Mouse (Mus musculus): ENCODE measurements around the gene Gdf15. TPM values are rescaled to one million over a fixed set of nuclear protein-coding genes. Genes with fewer than 3 reads are reported as not detected.

The Gdf15 gene
- polyA plus RNA-seq, 1 experiment from 2014 or later, result 0.33 TPM

DNA sequence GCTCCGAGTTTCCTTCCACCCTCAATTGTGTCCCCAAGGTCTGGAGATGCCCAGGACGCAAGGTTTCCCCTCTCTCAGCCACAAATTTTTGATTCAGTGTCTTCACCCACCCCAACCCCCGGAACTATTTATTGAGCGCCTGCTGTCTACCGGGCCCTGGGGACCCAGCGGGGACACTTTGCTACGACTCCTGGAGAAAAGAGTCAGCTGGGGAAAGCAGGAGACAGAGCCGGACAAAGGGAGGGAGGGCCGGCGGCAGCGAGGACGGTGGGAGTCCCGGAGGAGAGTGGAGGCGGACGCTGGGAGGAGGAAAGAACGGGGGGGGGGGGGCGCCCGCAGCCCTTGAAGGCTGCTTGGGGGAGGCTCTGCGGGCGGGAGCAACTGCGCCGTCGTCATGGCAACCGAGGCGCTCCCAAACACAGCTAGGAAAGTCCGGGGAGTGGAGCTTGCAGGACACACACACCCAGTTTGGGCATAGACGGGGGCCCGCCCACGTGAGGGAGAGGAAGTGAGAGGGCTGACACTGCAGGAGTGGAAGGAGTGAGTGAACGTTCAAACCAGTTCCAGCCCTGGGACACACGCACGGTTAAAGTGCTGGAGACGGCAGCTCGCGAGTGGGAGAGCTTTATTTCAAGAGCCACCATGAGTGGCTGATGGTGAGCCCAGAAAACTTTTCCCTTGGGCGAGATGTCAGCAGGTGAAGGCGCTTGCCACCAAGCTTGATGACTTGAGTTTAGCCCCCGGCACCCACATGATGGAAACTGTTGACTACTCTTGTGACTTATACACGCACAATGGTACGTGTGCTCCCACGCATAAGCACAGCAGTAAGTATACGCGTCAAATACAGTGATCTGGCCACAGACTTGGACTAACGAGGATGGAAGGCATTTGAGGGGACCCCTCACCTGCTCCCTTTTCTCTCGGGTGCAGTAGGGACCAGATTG, 22.1 kb downstream of the Gdf15 start:
- WGBS, result under 1% methylated on average over 39 of the region's 45 CpGs
- H3K4me3 ChIP-seq (ENCODE audit: low read depth, low read length), result peak overlapping the region; percentile 75
- peak overlapping the region; percentile 97 for H3K27ac ChIP-seq (replicated peaks)
- ATAC-seq (ENCODE audit: low FRiP score, low TSS enrichment) (peak; percentile 85), DNase-seq (ENCODE audit: low spot score) (peak; percentile 94)
- peak overlapping the region; percentile 94 for H3K4me2 ChIP-seq (replicated peaks; ENCODE audit: low read depth)
- peak overlapping the region; percentile 60 for H3K9ac ChIP-seq (ENCODE audit: low read length)
- no peaks in the 10 kb centered on the region for H3K36me3 ChIP-seq (ENCODE audit: control insufficient read depth, insufficient read depth, low read length)
- no peaks in the 10 kb centered on the region for H3K27me3 ChIP-seq (ENCODE audit: control insufficient read depth, insufficient read depth, low read length)
- TF ChIP-seq CTCF (IDR thresholded peaks at IDR 0.05; ENCODE audit: low read depth), result no peak
- TF ChIP-seq EP300 (optimal IDR thresholded peaks at IDR 0.05), result peak; percentile 10
- no peaks in the 10 kb centered on the region for H3K9me3 ChIP-seq (ENCODE audit: control insufficient read depth, low read length)
- H3K4me1 ChIP-seq (replicated peaks; ENCODE audit: control insufficient read depth, insufficient read depth), result peaks cover 3% of the 10 kb centered on the region

DNA sequence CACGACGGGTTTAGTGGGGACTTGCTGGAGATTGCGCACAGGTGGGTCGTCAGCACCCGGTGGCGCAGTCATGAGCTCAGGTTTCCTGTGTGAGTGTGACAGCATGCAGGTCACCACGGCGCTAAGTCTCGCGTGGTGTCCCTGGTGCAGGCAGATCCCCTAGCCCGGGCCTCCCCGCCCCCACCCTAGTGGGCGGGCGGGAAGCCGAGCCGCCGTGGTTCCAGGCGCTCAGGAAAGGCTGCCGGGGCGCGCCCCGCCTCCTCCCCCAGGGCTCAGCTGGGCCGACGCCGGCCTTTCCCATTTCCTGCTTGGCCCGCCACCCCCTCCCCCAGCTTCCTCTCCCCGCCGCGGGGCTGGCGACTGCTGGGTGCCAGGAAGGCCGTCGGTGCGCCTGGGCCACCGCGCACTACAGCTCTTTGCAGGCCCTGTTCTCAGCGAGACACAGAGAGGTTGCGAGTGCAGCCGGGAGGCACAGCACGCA, 22.8 kb downstream of the Gdf15 start:
- no peaks in the 10 kb centered on the region for H3K9me3 ChIP-seq (ENCODE audit: control insufficient read depth, low read length)
- H3K4me1 ChIP-seq (replicated peaks; ENCODE audit: control insufficient read depth, insufficient read depth), result peaks cover 3% of the 10 kb centered on the region
- H3K4me3 ChIP-seq (ENCODE audit: low read depth, low read length), result peak overlapping the region; percentile 75
- H3K9ac ChIP-seq (ENCODE audit: low read length), result peak overlapping the region; percentile 60
- 1% methylated on average over 32 of the region's 39 CpGs for WGBS
- H3K27me3 ChIP-seq (ENCODE audit: control insufficient read depth, insufficient read depth, low read length), result no peaks in the 10 kb centered on the region
- H3K36me3 ChIP-seq (ENCODE audit: control insufficient read depth, insufficient read depth, low read length), result no peaks in the 10 kb centered on the region
- peak overlapping the region; percentile 97 for H3K27ac ChIP-seq (replicated peaks)
- peak overlapping the region; percentile 94 for H3K4me2 ChIP-seq (replicated peaks; ENCODE audit: low read depth)
- ATAC-seq (ENCODE audit: low FRiP score, low TSS enrichment) (peak; percentile 70), DNase-seq (ENCODE audit: low spot score) (peak; percentile 92)
- TF ChIP-seq EP300 (optimal IDR thresholded peaks at IDR 0.05), result peak; percentile 80
- TF ChIP-seq CTCF (IDR thresholded peaks at IDR 0.05; ENCODE audit: low read depth), result peak; percentile 3; the same call in 1 of the 2 replicates

DNA sequence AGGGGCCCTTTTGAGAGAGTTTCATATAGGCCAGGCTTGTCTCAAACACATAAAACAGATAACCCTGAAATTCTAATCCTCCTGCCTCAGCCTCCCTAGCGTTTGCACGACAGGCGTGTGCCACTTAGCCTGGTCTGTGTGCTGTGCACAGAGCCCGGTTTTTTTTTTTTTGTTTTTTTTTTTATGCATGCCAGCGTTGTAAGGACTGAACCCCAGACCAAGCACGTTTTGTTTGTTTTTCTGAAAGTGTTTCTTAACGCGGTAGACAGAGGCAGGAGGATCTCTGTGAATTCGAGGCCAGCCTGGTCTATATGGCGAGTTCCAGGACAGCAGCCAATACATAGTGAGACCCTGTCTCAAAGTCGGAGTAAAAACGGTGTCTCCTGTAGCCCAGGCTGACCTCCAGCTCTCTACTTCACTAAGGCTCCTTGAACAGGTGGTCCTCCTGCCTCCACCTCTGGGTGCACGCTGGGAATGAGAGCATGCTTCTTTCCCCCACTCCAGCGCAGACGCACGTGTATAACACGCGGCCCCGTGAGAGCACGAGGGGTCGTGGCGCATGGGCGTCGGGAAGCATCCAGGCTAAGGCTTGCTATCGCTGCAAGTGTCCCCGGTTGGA, 23.4 kb downstream of the Gdf15 start, which contains the start of gene Ssbp4:
Gene Ssbp4, minus strand, starts transcription at position 124 of the 619 bp plus-strand sequence.
- Histone ChIP-seq H3K4me1 (replicated peaks; ENCODE audit: control insufficient read depth, insufficient read depth) (peaks cover 3% of the 10 kb centered on the region), H3K36me3 (ENCODE audit: control insufficient read depth, insufficient read depth, low read length) (no peaks in the 10 kb centered on the region), H3K4me3 (ENCODE audit: low read depth, low read length) (peak within 1 kb of the TSS; percentile 75), H3K27me3 (ENCODE audit: control insufficient read depth, insufficient read depth, low read length) (no peaks in the 10 kb centered on the region), H3K4me2 (replicated peaks; ENCODE audit: low read depth) (peak within 1 kb of the TSS; percentile 94), H3K9me3 (ENCODE audit: control insufficient read depth, low read length) (no peaks in the 10 kb centered on the region), H3K27ac (replicated peaks) (peak within 1 kb of the TSS; percentile 97), H3K9ac (ENCODE audit: low read length) (peak within 1 kb of the TSS; percentile 92)
- no peak for DNase-seq (ENCODE audit: low spot score)
- 3% methylated on average over 26 of the region's 26 CpGs for WGBS
- ATAC-seq (ENCODE audit: low FRiP score, low TSS enrichment), result no peak
- TF ChIP-seq CTCF (IDR thresholded peaks at IDR 0.05; ENCODE audit: low read depth) (no peak), EP300 (optimal IDR thresholded peaks at IDR 0.05) (no peak)

DNA sequence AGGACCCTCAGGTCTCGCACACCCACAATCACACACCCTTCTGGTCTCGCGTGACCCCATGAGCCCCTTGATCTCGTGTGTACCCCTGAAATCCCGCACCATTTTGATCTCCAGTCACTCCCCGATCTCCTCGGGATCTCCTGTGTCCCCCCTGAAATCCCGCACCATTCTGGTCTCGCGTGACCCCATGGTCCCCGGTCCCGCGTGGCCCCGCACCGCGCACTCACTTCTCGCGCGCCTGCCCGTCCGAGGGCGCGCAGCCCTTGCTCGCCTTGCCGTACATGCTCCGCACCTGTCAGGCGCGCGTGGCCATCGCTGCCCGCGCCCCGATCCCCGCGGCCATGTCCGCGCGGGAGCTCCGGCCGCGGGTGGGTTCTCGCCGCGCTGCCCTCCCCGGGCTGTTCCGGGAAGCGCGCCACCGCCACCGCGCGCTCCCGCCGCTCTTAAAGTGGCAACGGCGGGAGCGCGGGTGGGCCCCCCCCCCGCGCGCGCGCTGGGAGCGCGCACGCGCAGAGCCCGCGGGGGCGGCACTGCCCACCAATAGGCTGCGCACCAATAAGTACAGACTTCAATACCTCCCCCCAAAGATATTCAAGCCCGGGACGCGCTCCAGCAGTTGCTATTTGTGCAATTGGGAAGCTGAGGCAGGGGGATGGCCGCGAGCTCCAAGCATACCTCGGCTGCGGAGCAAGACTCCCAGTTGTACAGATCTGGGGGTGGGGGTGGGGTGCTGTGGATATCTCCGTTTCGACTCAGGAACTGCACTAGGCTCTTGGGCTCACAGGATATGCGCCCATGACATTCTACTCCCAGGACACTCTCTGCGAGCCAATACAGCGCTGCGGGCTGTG, 24.1 kb downstream of the Gdf15 start:
- Histone ChIP-seq H3K27ac (replicated peaks) (peak overlapping the region; percentile 97), H3K36me3 (ENCODE audit: control insufficient read depth, insufficient read depth, low read length) (no peaks in the 10 kb centered on the region), H3K4me2 (replicated peaks; ENCODE audit: low read depth) (peak overlapping the region; percentile 87), H3K27me3 (ENCODE audit: control insufficient read depth, insufficient read depth, low read length) (no peaks in the 10 kb centered on the region), H3K4me1 (replicated peaks; ENCODE audit: control insufficient read depth, insufficient read depth) (peaks cover 3% of the 10 kb centered on the region), H3K4me3 (ENCODE audit: low read depth, low read length) (peak overlapping the region; percentile 75), H3K9ac (ENCODE audit: low read length) (peak overlapping the region; percentile 92), H3K9me3 (ENCODE audit: control insufficient read depth, low read length) (no peaks in the 10 kb centered on the region)
- ATAC-seq (ENCODE audit: low FRiP score, low TSS enrichment) (no peak), DNase-seq (ENCODE audit: low spot score) (peak; percentile 58)
- 1% methylated on average over 63 of the region's 84 CpGs for WGBS
- TF ChIP-seq CTCF (IDR thresholded peaks at IDR 0.05; ENCODE audit: low read depth), result no peak
- no peak for TF ChIP-seq EP300 (optimal IDR thresholded peaks at IDR 0.05)

DNA sequence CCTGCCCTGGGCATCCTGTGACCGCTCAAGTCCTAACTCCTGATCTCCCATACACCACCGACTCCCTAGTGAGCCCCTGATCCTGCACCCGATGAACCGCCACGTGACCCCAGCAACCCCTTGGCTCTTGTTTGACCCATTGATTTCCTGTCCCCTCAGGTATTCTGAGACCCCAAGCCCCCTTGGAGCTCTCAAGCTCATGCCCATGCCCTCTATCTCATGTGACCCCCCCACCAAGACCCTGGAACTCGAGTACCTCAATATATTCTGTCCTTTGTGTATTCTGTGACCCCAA, 24.7 kb downstream of the Gdf15 start:
- peak overlapping the region; percentile 87 for H3K4me2 ChIP-seq (replicated peaks; ENCODE audit: low read depth)
- H3K4me3 ChIP-seq (ENCODE audit: low read depth, low read length), result peak overlapping the region; percentile 75
- peaks cover 3% of the 10 kb centered on the region for H3K4me1 ChIP-seq (replicated peaks; ENCODE audit: control insufficient read depth, insufficient read depth)
- H3K27ac ChIP-seq (replicated peaks), result peak overlapping the region; percentile 97; the same call in 1 of the 2 replicates
- H3K9ac ChIP-seq (ENCODE audit: low read length), result peak overlapping the region; percentile 92
- 25% methylated on average over 6 of the region's 6 CpGs for WGBS
- ATAC-seq (ENCODE audit: low FRiP score, low TSS enrichment) (no peak), DNase-seq (ENCODE audit: low spot score) (no peak)
- no peaks in the 10 kb centered on the region for H3K36me3 ChIP-seq (ENCODE audit: control insufficient read depth, insufficient read depth, low read length)
- no peaks in the 10 kb centered on the region for H3K27me3 ChIP-seq (ENCODE audit: control insufficient read depth, insufficient read depth, low read length)
- no peaks in the 10 kb centered on the region for H3K9me3 ChIP-seq (ENCODE audit: control insufficient read depth, low read length)
- TF ChIP-seq CTCF (IDR thresholded peaks at IDR 0.05; ENCODE audit: low read depth) (no peak), EP300 (optimal IDR thresholded peaks at IDR 0.05) (no peak)
